ENCODE assay signal across 8 mouse cellular contexts in genomic region chr5:110779276-110779997, GRCm38 (mm10). TPM values are rescaled to one million over a fixed set of nuclear protein-coding genes. Genes with fewer than 3 reads are reported as not detected.
DNase-seq lines count a peak whose midpoint lies in the region; ATAC-seq and TF ChIP-seq lines count a peak whose summit lies in the region.

No protein-coding gene starts in this region.

- peaks cover 30% of the 10 kb centered on the region for H3K4me1 ChIP-seq in forebrain, embryonic 10.5 days
- peaks cover 71% of the 10 kb centered on the region for H3K4me1 ChIP-seq in liver, embryonic 12.5 days
- peaks cover 15% of the 10 kb centered on the region for H3K4me1 ChIP-seq in stomach, embryonic 16.5 days (ENCODE audit: control insufficient read depth, insufficient read depth, low read length)

- H3K27me3 ChIP-seq in C2C12 (ENCODE audit: control insufficient read depth, insufficient read depth, insufficient read length): no peaks in the 10 kb centered on the region
- no peaks in the 10 kb centered on the region for H3K27me3 ChIP-seq in forebrain, embryonic 10.5 days (ENCODE audit: poor library complexity, severe bottlenecking)
- H3K27me3 ChIP-seq in liver, embryonic 12.5 days (replicated peaks): no peaks in the 10 kb centered on the region
- H3K27me3 ChIP-seq in stomach, embryonic 16.5 days (ENCODE audit: control insufficient read depth, insufficient read depth, low read length): no peaks in the 10 kb centered on the region

- peak overlapping the region; percentile 75 for H3K4me3 ChIP-seq in C2C12 (ENCODE audit: insufficient read depth, poor library complexity, severe bottlenecking)
- peak overlapping the region; percentile 79 for H3K4me3 ChIP-seq in forebrain, embryonic 10.5 days
- peak overlapping the region; percentile 78 for H3K4me3 ChIP-seq in liver, embryonic 12.5 days
- peak overlapping the region; percentile 85 for H3K4me3 ChIP-seq in stomach, embryonic 16.5 days (replicated peaks; ENCODE audit: low read length)

- H3ac ChIP-seq in C2C12 (ENCODE audit: control insufficient read depth, insufficient read length, low read depth): peak overlapping the region; percentile 77

- no peaks in the 10 kb centered on the region for H3K9me3 ChIP-seq in forebrain, embryonic 10.5 days
- no peaks in the 10 kb centered on the region for H3K9me3 ChIP-seq in liver, embryonic 12.5 days (replicated peaks)
- no peaks in the 10 kb centered on the region for H3K9me3 ChIP-seq in stomach, embryonic 16.5 days (replicated peaks; ENCODE audit: control insufficient read depth, low read length)

- H3K36me3 ChIP-seq in C2C12 (ENCODE audit: control insufficient read depth, insufficient read depth): peaks cover 42% of the 10 kb centered on the region
- peaks cover 49% of the 10 kb centered on the region for H3K36me3 ChIP-seq in forebrain, embryonic 10.5 days (replicated peaks)
- peaks cover 46% of the 10 kb centered on the region for H3K36me3 ChIP-seq in liver, embryonic 12.5 days
- H3K36me3 ChIP-seq in stomach, embryonic 16.5 days (ENCODE audit: control insufficient read depth, insufficient read depth, low read length): peaks cover 6% of the 10 kb centered on the region

- WGBS in forebrain, embryonic 10.5 days: 24% methylated on average over 15 of the region's 15 CpGs
- WGBS in liver, embryonic 12.5 days (ENCODE audit: insufficient replicate concordance): 11% methylated on average over 15 of the region's 15 CpGs
- 17% methylated on average over 15 of the region's 15 CpGs for WGBS in stomach, embryonic 16.5 days

- peaks cover 35% of the 10 kb centered on the region for H3K79me3 ChIP-seq in C2C12 (ENCODE audit: low read depth)

- DNase-seq in cerebellum, adult 9-10 months: peak; percentile 41
- no peak for DNase-seq in forebrain, embryonic 10.5 days (ENCODE audit: extremely low spot score, low spot score)
- DNase-seq in layer of hippocampus, postnatal 25 days (ENCODE audit: extremely low spot score in 1 of 2, low spot score in 1 of 2): no peak
- DNase-seq in frontal cortex, adult 2 months (ENCODE audit: extremely low spot score in 1 of 2, low spot score in 1 of 2): no peak

- H3K27ac ChIP-seq in forebrain, embryonic 10.5 days: peak overlapping the region; percentile 89; the same call in 1 of the 2 replicates
- H3K27ac ChIP-seq in liver, embryonic 12.5 days: peak overlapping the region; percentile 87; the same call in 1 of the 2 replicates
- H3K27ac ChIP-seq in stomach, embryonic 16.5 days (ENCODE audit: low read length): peak overlapping the region; percentile 62; the same call in 1 of the 2 replicates

- no peak for TF ChIP-seq CTCF in C2C12 (IDR thresholded peaks at IDR 0.05; ENCODE audit: control insufficient read depth, insufficient read depth, insufficient read length)

- peak overlapping the region; percentile 97 for H3K4me2 ChIP-seq in liver, embryonic 12.5 days
- peak overlapping the region; percentile 83 for H3K4me2 ChIP-seq in stomach, embryonic 16.5 days (ENCODE audit: low read depth, low read length)

- H3K79me2 ChIP-seq in C2C12 (ENCODE audit: control insufficient read depth, insufficient read depth): peaks cover 60% of the 10 kb centered on the region

- peak overlapping the region; percentile 91 for H3K9ac ChIP-seq in liver, embryonic 12.5 days
- peak overlapping the region; percentile 88 for H3K9ac ChIP-seq in stomach, embryonic 16.5 days (ENCODE audit: low read length)

- no peak for ATAC-seq in cerebellum, adult (ENCODE audit: insufficient number of reproducible peaks, low FRiP score, low TSS enrichment)
- no peak for ATAC-seq in liver, embryonic 12.5 days
- no peak for ATAC-seq in stomach, embryonic 16.5 days (ENCODE audit: insufficient read depth, low FRiP score)

TF ChIP-seq in C2C12, 6 proteins besides CTCF, POLR2A, EP300 and RAD21:
- TF ChIP-seq MYOD1 (IDR thresholded peaks at IDR 0.05; ENCODE audit: control insufficient read depth, insufficient read length, low read depth) (no peak), FOSL1 (IDR thresholded peaks at IDR 0.05; ENCODE audit: insufficient read depth, low read length, poor library complexity, severe bottlenecking) (no peak), CEBPB (IDR thresholded peaks at IDR 0.05; ENCODE audit: low read depth) (no peak), MYOG (IDR thresholded peaks at IDR 0.05; ENCODE audit: control insufficient read depth, extremely low read depth, insufficient read length) (no peak), USF1 (IDR thresholded peaks at IDR 0.05; ENCODE audit: low read depth) (no peak), MAX (IDR thresholded peaks at IDR 0.05) (no peak)

RNA-seq across cellular contexts. Expression of gene Pus1, which starts 1.0 kb away (rescaled TPM):
- 62.3 TPM for polyA plus RNA-seq in C2C12 (2012; fragmentation: generic; extraction: Trizol)
- 47.1 and 48.4 TPM in 2 replicates for polyA plus RNA-seq in forebrain, embryonic 10.5 days (2016; fragmentation: Nextera tagmentation; extraction: Ambion mirVana)
- polyA plus RNA-seq in liver, embryonic 12.5 days (2016; fragmentation: Nextera tagmentation; extraction: Ambion mirVana): 48.7 and 50.7 TPM in 2 replicates
- polyA plus RNA-seq in stomach, embryonic 16.5 days (2015; fragmentation: Nextera tagmentation; extraction: Ambion mirVana): 37.8 and 38.3 TPM in 2 replicates
- 10 to 100 TPM; 18.0 to 19.2 TPM for total RNA-seq in layer of hippocampus, postnatal 25 days (2021)
- polyA plus RNA-seq in frontal cortex, adult 2 months (2012; rRNA removed): 20.7 and 21.0 TPM in 2 replicates

RNA-seq across cellular contexts. Expression of gene Ep400, which starts 8.9 kb away (rescaled TPM):
- polyA plus RNA-seq in C2C12 (2012; fragmentation: generic; extraction: Trizol): 23.6 TPM
- 66.8 and 68.8 TPM in 2 replicates for polyA plus RNA-seq in forebrain, embryonic 10.5 days (2016; fragmentation: Nextera tagmentation; extraction: Ambion mirVana)
- 23.9 and 28.5 TPM in 2 replicates for polyA plus RNA-seq in liver, embryonic 12.5 days (2016; fragmentation: Nextera tagmentation; extraction: Ambion mirVana)
- polyA plus RNA-seq in stomach, embryonic 16.5 days (2015; fragmentation: Nextera tagmentation; extraction: Ambion mirVana): 30.8 and 42.4 TPM in 2 replicates
- 100 to 1,000 TPM in 1 of 2 experiments, 10 to 100 TPM in 1; 91.9 to 107 TPM for total RNA-seq in layer of hippocampus, postnatal 25 days (2021)
- polyA plus RNA-seq in frontal cortex, adult 2 months (2012; rRNA removed): 31.8 and 37.4 TPM in 2 replicates

RNA-seq across cellular contexts. Expression of gene Ulk1, which starts 30.5 kb away (rescaled TPM):
- polyA plus RNA-seq in C2C12 (2012; fragmentation: generic; extraction: Trizol): 13.6 TPM
- polyA plus RNA-seq in forebrain, embryonic 10.5 days (2016; fragmentation: Nextera tagmentation; extraction: Ambion mirVana): 18.3 and 22.0 TPM in 2 replicates
- polyA plus RNA-seq in liver, embryonic 12.5 days (2016; fragmentation: Nextera tagmentation; extraction: Ambion mirVana): 10.8 and 11.5 TPM in 2 replicates
- polyA plus RNA-seq in stomach, embryonic 16.5 days (2015; fragmentation: Nextera tagmentation; extraction: Ambion mirVana): 12.0 and 12.8 TPM in 2 replicates
- 10 to 100 TPM; 65.8 to 68.9 TPM for total RNA-seq in layer of hippocampus, postnatal 25 days (2021)
- polyA plus RNA-seq in frontal cortex, adult 2 months (2012; rRNA removed): 60.3 and 64.3 TPM in 2 replicates
